Mouse (Mus musculus): ENCODE results near the gene Ccdc124. TPM values are rescaled to one million over a fixed set of nuclear protein-coding genes. Genes with fewer than 3 reads are reported as not detected.
A peak's percentile ranks its signal among the peaks of the same experiment; 100 is the strongest.

Ccdc124 gene
- polyA plus RNA-seq (2016; fragmentation: Nextera tagmentation; extraction: Ambion mirVana): 123 and 126 TPM in 2 replicates

- no peaks in the 10 kb centered on the region for H3K27me3 ChIP-seq
- peak within 1 kb of the TSS; percentile 74 for H3K4me3 ChIP-seq
- under 1% methylated on average over 46 of the region's 46 CpGs for WGBS
Measured at GRCm38 (mm10) chr8:70873364-70873985, at the start of gene Ccdc124. TSS of gene Ccdc124 (minus strand) at chr8:70873935.

GRCm38 (mm10) chr8:70920049-70920922 is 46.6 kb upstream of the Ccdc124 start:
- H3K27me3 ChIP-seq: no peaks in the 10 kb centered on the region
- 89% methylated on average over 9 of the region's 9 CpGs for WGBS
- no peak for ATAC-seq (ENCODE audit: insufficient number of reproducible peaks, insufficient read depth, low FRiP score, low TSS enrichment)

More at GRCm38 (mm10) chr8:70873364-70873985, at the start of gene Ccdc124:
- Histone ChIP-seq H3K9ac (peak within 1 kb of the TSS; percentile 75), H3K36me3 (no peaks in the 10 kb centered on the region), H3K9me3 (no peaks in the 10 kb centered on the region), H3K4me2 (replicated peaks) (peak within 1 kb of the TSS; percentile 85), H3K27ac (peak within 1 kb of the TSS; percentile 55), H3K4me1 (peaks cover 15% of the 10 kb centered on the region)
- ATAC-seq (ENCODE audit: insufficient number of reproducible peaks, insufficient read depth, low FRiP score, low TSS enrichment): peak; percentile 85

GRCm38 (mm10) chr8:70914704-70915103 is 41.0 kb upstream of the Ccdc124 start:
- no peak overlapping the region for H3K9ac ChIP-seq
- WGBS: 91% methylated on average over 17 of the region's 17 CpGs
- ATAC-seq (ENCODE audit: insufficient number of reproducible peaks, insufficient read depth, low FRiP score, low TSS enrichment): no peak
- no peaks in the 10 kb centered on the region for H3K27me3 ChIP-seq
- no peak overlapping the region for H3K4me3 ChIP-seq
- no peaks in the 10 kb centered on the region for H3K4me1 ChIP-seq
- H3K27ac ChIP-seq: no peak overlapping the region
- H3K36me3 ChIP-seq: peaks cover 90% of the 10 kb centered on the region
- H3K4me2 ChIP-seq (replicated peaks): no peak overlapping the region
- H3K9me3 ChIP-seq: no peaks in the 10 kb centered on the region

More at GRCm38 (mm10) chr8:70920049-70920922, 46.6 kb upstream of the Ccdc124 start:
- Histone ChIP-seq H3K4me1 (no peaks in the 10 kb centered on the region), H3K36me3 (peaks cover 49% of the 10 kb centered on the region), H3K9me3 (no peaks in the 10 kb centered on the region), H3K27ac (no peak overlapping the region), H3K4me2 (replicated peaks) (no peak overlapping the region), H3K4me3 (no peak overlapping the region), H3K9ac (no peak overlapping the region)

GRCm38 (mm10) chr8:70913523-70913922 is 39.8 kb upstream of the Ccdc124 start:
- Histone ChIP-seq H3K4me3 (no peak overlapping the region), H3K4me1 (no peaks in the 10 kb centered on the region), H3K36me3 (peaks cover 81% of the 10 kb centered on the region), H3K9ac (no peak overlapping the region), H3K9me3 (no peaks in the 10 kb centered on the region), H3K27me3 (no peaks in the 10 kb centered on the region), H3K27ac (no peak overlapping the region), H3K4me2 (replicated peaks) (no peak overlapping the region)
- no peak for ATAC-seq (ENCODE audit: insufficient number of reproducible peaks, insufficient read depth, low FRiP score, low TSS enrichment)
- WGBS: 95% methylated on average over 26 of the region's 26 CpGs

- Histone ChIP-seq H3K9me3 (no peaks in the 10 kb centered on the region), H3K9ac (no peak overlapping the region), H3K4me1 (no peaks in the 10 kb centered on the region), H3K4me3 (no peak overlapping the region), H3K27me3 (no peaks in the 10 kb centered on the region), H3K36me3 (peaks cover 76% of the 10 kb centered on the region), H3K27ac (no peak overlapping the region), H3K4me2 (replicated peaks) (no peak overlapping the region)
- WGBS: 94% methylated on average over 30 of the region's 30 CpGs
- no peak for ATAC-seq (ENCODE audit: insufficient number of reproducible peaks, insufficient read depth, low FRiP score, low TSS enrichment)
Measured at GRCm38 (mm10) chr8:70912955-70913354, 39.2 kb upstream of the Ccdc124 start.

- Histone ChIP-seq H3K36me3 (peaks cover 62% of the 10 kb centered on the region), H3K4me3 (no peak overlapping the region), H3K27ac (no peak overlapping the region), H3K9me3 (no peaks in the 10 kb centered on the region), H3K9ac (no peak overlapping the region), H3K4me1 (0 out of 2 replicates have a peak, but pooled peaks cover 5% of the 10 kb centered on the region), H3K27me3 (no peaks in the 10 kb centered on the region), H3K4me2 (replicated peaks) (no peak overlapping the region)
- no peak for ATAC-seq (ENCODE audit: insufficient number of reproducible peaks, insufficient read depth, low FRiP score, low TSS enrichment)
- WGBS: 78% methylated on average over 5 of the region's 5 CpGs
Measured at GRCm38 (mm10) chr8:70911596-70911995, 37.9 kb upstream of the Ccdc124 start.

- 0 out of 2 replicates have a peak, but pooled peaks cover 7% of the 10 kb centered on the region for H3K27me3 ChIP-seq
- no peak overlapping the region for H3K9ac ChIP-seq
- no peak for ATAC-seq (ENCODE audit: insufficient number of reproducible peaks, insufficient read depth, low FRiP score, low TSS enrichment)
- WGBS: 87% methylated on average over 2 of the region's 2 CpGs
- no peak overlapping the region for H3K4me2 ChIP-seq (replicated peaks)
- H3K9me3 ChIP-seq: no peaks in the 10 kb centered on the region
- H3K4me3 ChIP-seq: no peak overlapping the region
- peaks cover 10% of the 10 kb centered on the region; the same call in 1 of the 2 replicates for H3K4me1 ChIP-seq
- H3K27ac ChIP-seq: no peak overlapping the region
- peaks cover 21% of the 10 kb centered on the region for H3K36me3 ChIP-seq
Measured at GRCm38 (mm10) chr8:70907518-70907917, 33.8 kb upstream of the Ccdc124 start.

- Histone ChIP-seq H3K4me3 (peak within 1 kb of the TSS; percentile 90), H3K36me3 (peaks cover 7% of the 10 kb centered on the region), H3K9ac (peak within 1 kb of the TSS; percentile 88), H3K4me1 (peaks cover 10% of the 10 kb centered on the region; the same call in 1 of the 2 replicates), H3K27me3 (0 out of 2 replicates have a peak, but pooled peaks cover 7% of the 10 kb centered on the region), H3K4me2 (replicated peaks) (peak within 1 kb of the TSS; percentile 89), H3K27ac (peak within 1 kb of the TSS; percentile 92), H3K9me3 (no peaks in the 10 kb centered on the region)
- peak; percentile 89 for ATAC-seq (ENCODE audit: insufficient number of reproducible peaks, insufficient read depth, low FRiP score, low TSS enrichment)
- WGBS: under 1% methylated on average over 84 of the region's 86 CpGs
Measured at GRCm38 (mm10) chr8:70905831-70906736, 32.3 kb upstream of the Ccdc124 start, which contains the start of gene Map1s. TSS of gene Map1s (plus strand) at chr8:70905932.

- H3K27ac ChIP-seq: peak overlapping the region; percentile 92
- H3K4me3 ChIP-seq: peak overlapping the region; percentile 90
- 0 out of 2 replicates have a peak, but pooled peaks cover 3% of the 10 kb centered on the region for H3K36me3 ChIP-seq
- 0 out of 2 replicates have a peak, but pooled peaks cover 7% of the 10 kb centered on the region for H3K27me3 ChIP-seq
- ATAC-seq (ENCODE audit: insufficient number of reproducible peaks, insufficient read depth, low FRiP score, low TSS enrichment): peak; percentile 13; the same call in 1 of the 2 replicates
- peak overlapping the region; percentile 88 for H3K9ac ChIP-seq
- WGBS: 17% methylated on average over 8 of the region's 8 CpGs
- peaks cover 10% of the 10 kb centered on the region; the same call in 1 of the 2 replicates for H3K4me1 ChIP-seq
- H3K4me2 ChIP-seq (replicated peaks): peak overlapping the region; percentile 89
- no peaks in the 10 kb centered on the region for H3K9me3 ChIP-seq
Measured at GRCm38 (mm10) chr8:70905463-70905830, 31.7 kb upstream of the Ccdc124 start.

GRCm38 (mm10) chr8:70904532-70904931 is 30.8 kb upstream of the Ccdc124 start:
- ATAC-seq (ENCODE audit: insufficient number of reproducible peaks, insufficient read depth, low FRiP score, low TSS enrichment): no peak
- no peaks in the 10 kb centered on the region for H3K9me3 ChIP-seq
- 0 out of 2 replicates have a peak, but pooled peaks cover 1% of the 10 kb centered on the region for H3K36me3 ChIP-seq
- no peak overlapping the region for H3K4me2 ChIP-seq (replicated peaks)
- peaks cover 10% of the 10 kb centered on the region; the same call in 1 of the 2 replicates for H3K4me1 ChIP-seq
- WGBS: 60% methylated on average over 4 of the region's 4 CpGs
- H3K9ac ChIP-seq: no peak overlapping the region
- 0 out of 2 replicates have a peak, but pooled peaks cover 7% of the 10 kb centered on the region for H3K27me3 ChIP-seq
- no peak overlapping the region for H3K4me3 ChIP-seq
- H3K27ac ChIP-seq: no peak overlapping the region

GRCm38 (mm10) chr8:70903582-70903981 is 29.8 kb upstream of the Ccdc124 start:
- Histone ChIP-seq H3K27me3 (0 out of 2 replicates have a peak, but pooled peaks cover 7% of the 10 kb centered on the region), H3K4me1 (peaks cover 13% of the 10 kb centered on the region), H3K4me3 (no peak overlapping the region), H3K4me2 (replicated peaks) (no peak overlapping the region), H3K27ac (no peak overlapping the region), H3K36me3 (no peaks in the 10 kb centered on the region), H3K9ac (no peak overlapping the region), H3K9me3 (no peaks in the 10 kb centered on the region)
- no peak for ATAC-seq (ENCODE audit: insufficient number of reproducible peaks, insufficient read depth, low FRiP score, low TSS enrichment)
